Mouse (Mus musculus): Measurements from ENCODE around the gene Susd3.
A peak's percentile ranks its signal among the peaks of the same experiment; 100 is the strongest.

Gene Susd3

DNA sequence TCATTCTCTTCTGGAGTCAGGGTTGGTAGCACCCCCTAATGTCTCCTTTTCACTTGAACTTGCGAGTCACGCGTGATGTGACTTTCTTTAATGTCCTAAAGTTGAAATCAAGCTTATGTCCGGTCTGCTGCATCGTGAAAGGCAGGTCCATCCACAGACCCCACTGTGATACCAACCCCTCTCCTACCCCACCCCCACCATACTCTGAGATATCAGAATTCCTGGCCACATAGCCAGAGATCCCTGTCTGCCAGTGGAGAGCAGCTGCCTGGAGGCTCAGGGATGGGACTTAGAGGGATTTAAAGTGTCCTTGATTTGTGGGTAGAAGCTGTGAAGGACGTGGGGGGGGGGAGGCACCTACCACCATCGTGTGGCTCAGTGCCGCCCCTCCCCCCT lies at the start of gene Susd3:
Gene Susd3, minus strand, starts transcription at position 240 of the 396 bp plus-strand sequence.
- DNase-seq (ENCODE audit: extremely low spot score, low spot score): peak; percentile 17

DNA sequence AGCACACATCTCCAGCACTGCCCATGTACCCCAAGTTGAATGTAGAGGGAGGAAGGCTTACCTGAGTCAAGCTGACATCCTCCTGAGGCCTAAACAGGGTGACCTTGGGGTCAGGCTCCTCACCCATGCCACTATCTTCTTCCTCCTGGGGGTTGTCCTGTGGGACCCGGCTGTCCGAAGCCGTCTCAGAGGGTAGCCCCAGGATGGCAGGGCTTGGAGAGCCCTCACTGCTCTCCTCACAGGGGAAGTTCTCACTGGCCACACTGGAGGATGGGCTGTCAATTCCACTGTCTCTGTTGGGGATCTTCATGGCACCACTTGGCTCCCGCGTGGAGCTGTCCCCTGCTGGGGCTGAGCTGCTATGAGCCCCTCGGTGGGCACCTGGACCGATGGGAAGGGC lies 47.8 kb upstream of the Susd3 start:
- no peak for DNase-seq (ENCODE audit: extremely low spot score, low spot score)

DNA sequence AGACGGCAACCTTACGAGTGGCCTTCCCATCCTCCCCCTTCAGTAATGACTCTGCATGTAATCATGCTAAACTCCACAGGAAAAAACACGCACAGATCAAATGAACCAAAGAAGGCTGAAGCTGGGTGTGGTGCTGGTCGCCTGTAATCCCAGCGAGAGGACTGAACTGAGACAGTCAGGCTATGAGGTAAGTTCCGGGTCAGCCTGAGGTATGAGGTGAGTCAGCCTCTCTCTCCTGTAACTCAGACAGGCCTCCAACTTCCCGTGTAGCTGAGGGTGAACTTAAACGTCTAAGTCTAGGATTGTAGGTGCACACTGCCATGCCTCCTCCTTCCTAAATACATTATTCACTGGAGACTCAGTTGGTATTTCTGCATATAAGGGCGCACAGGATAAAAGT lies 45.6 kb upstream of the Susd3 start:
- no peak for DNase-seq (ENCODE audit: extremely low spot score, low spot score)

DNA sequence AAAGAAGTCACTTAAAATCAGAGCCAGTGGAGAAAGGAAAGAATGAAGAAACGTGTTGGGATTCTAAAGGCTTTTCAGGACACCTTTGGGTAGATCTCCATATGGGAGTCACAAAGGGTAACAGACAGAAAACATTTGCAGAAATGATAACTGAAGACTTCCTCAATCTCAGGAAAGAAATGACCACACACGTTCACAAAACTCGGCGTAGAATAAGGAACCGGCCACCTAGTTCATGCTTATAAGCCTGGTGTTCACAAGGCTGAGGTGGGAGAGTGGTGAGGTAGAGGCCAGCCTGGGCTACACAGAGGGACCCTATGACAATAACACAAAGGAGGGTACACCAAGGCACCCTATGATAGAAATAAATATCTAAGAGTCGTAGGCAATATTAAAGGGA lies 43.4 kb upstream of the Susd3 start:
- DNase-seq (ENCODE audit: extremely low spot score, low spot score): no peak

DNA sequence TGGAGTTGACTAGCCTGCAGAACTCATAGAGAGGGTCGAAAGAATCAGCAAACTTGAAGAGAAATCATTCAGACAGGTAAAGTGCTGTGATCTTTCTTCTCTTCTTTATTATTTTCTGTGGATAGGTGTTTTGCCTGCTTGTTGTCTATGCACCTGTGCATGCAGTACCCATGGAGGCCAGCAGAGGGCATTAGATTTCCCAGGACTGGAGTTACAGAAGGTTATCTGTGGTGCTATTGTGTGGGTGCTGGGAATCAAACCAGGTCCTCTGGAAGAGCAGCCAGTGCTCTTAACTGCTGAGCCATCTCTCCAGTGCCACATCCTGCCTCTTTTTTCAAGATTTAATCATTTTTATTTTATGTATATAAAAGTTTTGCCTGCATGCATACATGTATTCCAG lies 42.9 kb upstream of the Susd3 start:
- DNase-seq (ENCODE audit: extremely low spot score, low spot score): no peak

DNA sequence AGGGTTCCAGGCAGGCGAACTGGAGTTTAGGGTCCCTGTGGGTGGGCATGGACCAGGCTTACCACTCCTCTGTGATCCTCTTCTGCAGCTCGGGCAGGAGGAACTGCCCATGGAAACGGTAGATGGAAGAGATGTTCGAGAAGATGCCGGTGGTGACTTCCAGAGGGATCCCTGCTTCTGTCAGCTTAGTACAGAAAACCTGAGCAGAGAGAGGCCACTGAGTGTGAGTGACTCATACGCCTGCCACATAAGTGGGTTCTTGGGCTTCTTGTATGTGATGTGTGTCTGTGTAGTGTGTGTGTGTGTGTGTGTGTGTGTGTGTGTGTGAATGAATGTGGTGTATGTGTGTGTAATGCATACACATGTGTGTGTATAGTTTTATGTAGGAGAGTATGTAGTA lies 38.7 kb upstream of the Susd3 start:
- no peak for DNase-seq (ENCODE audit: extremely low spot score, low spot score)

DNA sequence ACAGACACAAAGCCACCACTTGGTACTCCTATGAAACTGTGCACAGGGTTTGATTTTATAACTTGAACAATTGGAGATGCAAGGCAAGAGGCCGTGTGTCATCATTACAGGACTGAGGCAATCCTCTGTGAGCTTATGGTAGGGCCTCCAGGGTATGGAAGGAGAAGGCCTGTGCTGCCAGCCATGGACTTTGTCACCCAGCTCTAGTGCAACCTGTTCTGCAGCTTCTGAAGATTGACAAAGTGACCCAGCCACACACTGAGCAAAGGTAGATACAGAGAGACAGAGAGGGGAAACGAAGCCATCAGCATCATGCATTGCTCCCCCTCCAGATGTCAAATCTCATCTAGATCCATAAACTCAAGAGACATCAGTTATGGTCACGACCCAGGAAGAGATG lies 38.2 kb upstream of the Susd3 start:
- no peak for DNase-seq (ENCODE audit: extremely low spot score, low spot score)

DNA sequence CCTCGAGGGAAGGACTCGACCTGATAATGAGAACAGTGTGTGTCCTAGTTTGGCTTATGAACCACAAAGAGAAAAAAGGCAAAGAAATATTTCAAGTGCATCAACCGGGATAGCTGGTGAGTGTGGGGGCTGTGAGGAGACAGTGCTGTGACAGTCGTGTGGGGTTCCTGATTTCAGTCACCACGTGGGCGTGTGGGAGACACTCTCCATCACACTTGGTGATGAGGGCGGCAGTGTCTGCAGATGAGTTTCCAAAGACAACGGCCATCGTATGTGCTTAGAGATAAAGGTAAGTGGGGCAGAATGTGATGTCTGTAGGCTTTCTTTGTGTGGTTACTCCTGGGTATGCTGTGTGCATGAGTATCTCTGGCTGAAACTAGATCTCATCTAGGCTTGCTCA lies 35.2 kb upstream of the Susd3 start:
- DNase-seq (ENCODE audit: extremely low spot score, low spot score): no peak

DNA sequence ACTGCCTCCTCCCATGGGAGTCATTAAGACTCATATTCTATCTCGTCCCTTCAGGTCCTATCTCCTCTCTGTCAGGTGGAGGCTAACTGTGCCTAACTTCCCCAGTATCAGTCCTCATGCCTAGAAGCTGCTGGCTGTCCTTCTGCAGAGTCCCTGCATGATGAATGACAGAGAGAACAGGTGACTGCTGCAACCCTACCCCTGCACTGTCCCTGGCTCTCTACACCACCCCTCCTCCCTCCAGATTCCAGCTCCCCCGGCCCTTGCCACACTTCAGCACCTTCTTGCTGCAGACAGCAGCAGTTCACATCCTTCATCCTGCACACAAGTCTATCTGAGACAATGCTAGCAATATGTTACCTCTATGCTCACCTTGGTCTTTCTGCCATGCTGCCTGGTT lies 33.7 kb upstream of the Susd3 start:
- no peak for DNase-seq (ENCODE audit: extremely low spot score, low spot score)

DNA sequence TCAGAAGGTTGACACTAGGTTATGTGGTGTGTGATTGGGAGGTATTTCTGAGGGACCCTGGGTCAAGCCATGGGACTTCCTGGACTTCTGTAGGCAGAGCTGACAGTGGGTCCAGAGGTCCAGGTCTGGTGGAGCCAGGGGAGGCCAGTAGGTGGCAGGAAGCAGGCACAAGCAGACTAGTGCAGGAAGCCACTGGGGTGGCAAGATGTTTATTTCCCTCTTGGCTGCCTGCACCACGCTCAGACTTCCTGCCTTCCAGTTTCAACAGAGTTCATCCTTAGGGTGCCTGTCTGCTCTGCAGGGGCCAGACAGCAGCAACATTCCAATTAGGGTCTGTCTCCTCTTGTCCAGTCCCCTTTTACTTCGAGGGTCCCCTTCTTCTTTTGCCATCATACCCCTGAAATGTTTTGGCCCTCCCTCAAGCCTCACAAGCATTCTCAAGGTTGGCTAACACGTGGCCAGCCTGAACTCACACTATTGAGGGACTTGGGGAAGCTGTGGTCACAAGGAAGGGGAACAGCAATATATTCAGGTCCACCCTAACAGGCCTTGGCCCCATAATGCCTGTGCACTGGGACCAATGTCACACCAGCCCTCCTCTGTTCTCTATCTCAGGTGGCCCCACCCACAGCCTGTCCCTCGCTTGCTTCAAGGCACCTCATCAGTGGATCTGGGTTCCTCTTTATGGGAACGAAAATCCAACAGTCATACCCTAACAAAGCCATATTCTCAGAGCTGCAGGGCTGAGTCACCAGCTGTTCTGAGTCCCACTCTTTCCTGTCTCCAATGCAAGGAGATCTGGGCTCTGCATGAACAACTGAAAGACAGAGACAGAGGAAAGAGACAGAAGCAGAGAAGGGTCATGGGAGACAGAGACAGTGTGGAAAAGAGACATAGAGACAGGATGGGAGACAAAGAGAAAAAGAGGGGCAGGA lies 23.6 kb upstream of the Susd3 start:
- no peak for DNase-seq (ENCODE audit: extremely low spot score, low spot score)

DNA sequence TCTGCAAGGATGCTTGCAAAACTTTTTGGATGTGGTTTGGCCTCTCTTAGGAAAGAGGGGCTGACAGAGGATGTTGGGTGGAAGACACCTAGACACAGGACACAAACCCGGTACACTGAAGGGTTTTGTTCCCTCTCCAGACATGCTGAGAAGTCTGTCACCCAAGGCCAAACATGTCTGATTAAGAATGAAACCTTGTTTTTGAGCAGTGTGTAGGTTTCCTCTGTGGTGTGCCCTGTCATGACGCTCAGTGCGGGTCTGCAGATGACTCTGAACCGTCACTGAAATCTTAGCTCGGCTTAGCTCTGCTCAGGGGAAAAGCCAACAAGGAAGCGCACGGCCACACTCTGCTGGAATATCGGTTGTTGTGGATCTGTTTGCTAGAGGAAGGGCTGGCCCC lies 22.0 kb upstream of the Susd3 start:
- DNase-seq (ENCODE audit: extremely low spot score, low spot score): no peak

DNA sequence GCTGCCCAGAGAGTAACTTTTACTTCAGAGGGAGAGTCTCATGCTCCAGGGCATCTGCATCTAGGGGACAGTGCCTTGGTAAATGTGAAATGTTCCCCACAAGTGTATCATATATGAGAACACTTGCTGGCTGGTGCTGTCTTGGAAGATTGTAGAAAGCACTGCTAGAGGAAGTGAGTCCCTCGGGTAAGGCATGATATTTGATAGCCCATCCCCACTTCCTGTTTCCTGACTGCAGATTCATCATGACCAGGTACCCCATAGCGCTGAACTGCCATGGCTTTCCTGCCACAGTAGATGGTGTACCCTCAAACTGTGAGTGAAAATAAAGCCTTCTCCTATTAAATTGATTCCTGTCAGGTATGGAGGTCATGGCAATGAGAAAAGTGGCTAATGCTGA lies 19.1 kb upstream of the Susd3 start:
- no peak for DNase-seq (ENCODE audit: extremely low spot score, low spot score)

DNA sequence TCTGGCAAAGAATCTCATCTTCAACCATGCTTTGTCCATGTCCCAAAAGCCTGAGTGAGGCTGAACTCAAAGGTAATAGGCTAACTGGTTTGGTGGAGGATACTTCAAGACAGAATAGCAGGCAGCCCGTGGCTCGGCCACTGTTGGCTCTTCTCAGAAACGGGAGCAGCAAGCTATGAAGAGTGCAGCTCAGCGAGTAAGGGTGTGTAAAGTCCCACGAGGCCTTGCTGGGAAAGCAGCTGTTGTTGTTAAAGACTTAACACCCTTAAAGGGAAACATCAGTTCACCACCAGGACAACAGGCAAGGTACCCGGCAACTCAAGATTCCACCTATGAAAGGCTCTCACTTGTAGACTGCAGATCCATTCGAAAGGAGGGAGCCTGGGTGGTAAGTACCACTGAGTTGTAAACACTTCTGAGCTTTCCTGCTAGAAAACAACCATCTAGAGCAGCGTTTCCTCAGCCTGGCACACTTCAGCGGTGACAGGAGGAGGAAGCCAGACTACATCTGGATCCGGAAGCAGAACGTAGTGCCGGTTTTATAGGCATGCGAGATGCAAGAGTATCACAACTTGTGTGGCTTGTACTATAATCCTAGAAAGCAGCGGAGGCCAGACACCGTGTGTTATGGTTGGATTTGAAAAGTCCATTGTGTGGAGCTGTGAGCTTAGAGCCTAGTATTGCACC lies 11.7 kb upstream of the Susd3 start:
- no peak for DNase-seq (ENCODE audit: extremely low spot score, low spot score)

DNA sequence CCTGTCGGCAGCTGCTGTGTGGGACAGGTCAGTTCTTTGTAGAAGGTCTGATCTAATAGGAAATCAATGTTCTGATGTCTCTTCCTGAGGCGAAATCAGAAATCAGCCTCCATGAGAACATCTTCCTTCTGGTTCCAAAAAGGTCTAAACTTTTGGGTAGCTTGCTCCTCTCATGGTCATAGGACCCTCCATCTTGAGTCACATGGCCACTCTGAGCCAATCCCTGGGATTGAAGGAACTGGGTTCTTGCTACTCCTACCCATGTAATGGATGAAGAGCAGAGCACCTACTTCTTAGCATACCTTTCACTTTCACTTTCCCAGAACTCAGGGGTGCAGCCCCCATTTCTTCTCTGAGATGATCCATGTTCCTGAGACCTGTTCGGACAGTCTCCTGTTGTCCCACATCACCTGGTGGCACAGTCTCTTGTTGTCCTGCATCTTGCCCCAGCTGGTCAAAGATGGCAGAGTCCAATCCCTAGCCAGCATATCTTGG lies 9.4 kb upstream of the Susd3 start:
- DNase-seq (ENCODE audit: extremely low spot score, low spot score): no peak

DNA sequence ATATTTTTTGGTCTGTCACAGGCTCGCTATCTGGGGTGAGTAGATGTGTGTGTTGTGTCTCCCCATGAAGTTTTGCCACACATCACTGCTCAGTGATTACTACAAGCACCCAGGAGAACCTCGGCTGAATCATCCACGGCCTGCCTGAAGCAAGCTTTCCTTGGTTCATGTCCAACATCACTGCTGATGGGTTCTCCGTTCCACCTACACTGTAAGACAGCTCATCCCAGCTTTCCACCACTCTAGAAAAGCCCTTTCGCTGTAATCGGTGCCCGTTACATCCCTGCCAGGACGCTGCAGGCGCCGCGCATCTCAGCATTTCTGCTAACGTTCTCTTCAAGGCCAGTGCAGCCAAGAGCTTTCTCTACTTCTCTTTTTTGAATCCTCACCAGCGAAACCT lies 4.2 kb upstream of the Susd3 start:
- no peak for DNase-seq (ENCODE audit: extremely low spot score, low spot score)

DNA sequence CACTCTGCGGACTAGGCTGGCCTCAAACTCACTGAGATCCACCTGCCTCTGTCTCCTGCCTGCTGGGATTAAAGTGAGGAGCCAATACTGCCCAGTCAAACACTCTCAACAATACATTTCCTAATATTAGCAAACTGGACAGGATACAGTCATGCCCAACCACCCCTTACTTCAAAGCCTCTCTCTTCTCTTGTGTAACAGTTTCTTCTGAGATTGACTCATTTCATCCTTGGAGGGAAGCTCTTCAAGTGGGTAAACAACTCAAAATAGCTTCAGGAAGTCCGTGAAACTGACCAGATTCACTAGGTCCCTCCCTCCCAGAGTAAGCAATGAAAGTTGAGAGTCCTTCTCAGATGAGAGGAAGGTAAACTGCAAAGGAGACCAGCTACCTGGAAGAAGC lies 3.6 kb upstream of the Susd3 start:
- no peak for DNase-seq (ENCODE audit: extremely low spot score, low spot score)

DNA sequence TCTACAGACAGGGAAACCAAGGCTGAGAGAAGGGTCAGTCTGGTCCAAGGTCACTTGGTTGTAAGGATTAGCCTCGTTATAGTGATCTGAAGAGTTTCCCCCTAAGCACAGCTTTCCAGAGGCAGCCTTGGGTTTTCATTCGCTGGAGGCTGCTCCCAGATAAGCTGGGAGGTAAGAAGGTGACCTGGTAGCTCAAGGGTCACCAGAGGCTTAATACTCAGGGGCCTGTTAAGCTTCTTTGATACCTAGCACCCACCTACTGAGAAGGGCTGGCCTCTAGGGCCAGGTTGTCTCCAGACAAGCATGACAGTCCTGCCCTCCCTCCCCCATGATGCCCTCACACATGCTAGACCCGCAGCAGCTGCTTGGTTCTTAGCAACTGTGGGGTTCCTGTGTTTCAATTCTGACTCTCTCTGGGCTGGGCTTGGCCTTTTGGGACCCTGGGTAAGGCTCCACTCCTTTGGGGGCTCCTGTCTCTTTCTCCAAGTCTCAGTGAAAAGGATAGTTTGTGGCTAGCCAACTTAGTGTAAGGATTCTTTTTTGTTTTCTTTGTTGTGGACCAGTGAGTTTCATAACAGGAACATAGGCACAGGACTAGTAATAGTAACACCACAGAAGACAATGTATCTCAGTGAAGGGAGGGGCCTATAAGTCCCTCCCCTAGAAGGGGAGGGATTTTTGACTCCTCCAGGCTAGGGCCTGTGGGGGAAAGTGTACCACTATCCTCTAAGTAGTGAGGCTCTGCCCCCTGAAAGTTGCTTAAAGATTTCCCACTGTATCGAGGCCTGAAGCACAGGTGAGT lies 2.4 kb upstream of the Susd3 start:
- DNase-seq (ENCODE audit: extremely low spot score, low spot score): no peak

DNA sequence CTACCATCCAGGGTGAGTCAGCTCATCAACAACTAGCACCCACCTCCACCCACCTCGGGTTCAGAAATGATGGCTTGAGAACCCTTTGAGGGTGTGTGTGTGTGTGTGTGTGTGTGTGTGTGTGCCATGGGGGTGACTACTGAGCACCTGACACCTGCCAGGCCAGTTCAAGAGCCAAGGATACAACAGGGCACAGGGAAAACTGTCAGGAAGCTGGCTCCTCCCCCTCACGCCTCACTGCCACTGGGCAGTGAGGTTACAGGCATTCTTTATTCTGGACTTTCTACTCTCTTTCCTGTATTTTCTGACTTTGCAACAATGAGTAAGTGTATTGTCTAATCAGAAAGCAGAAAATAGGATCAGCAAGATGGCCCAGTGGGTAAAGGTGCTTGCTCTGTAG lies 1.1 kb upstream of the Susd3 start:
- no peak for DNase-seq (ENCODE audit: extremely low spot score, low spot score)

DNA sequence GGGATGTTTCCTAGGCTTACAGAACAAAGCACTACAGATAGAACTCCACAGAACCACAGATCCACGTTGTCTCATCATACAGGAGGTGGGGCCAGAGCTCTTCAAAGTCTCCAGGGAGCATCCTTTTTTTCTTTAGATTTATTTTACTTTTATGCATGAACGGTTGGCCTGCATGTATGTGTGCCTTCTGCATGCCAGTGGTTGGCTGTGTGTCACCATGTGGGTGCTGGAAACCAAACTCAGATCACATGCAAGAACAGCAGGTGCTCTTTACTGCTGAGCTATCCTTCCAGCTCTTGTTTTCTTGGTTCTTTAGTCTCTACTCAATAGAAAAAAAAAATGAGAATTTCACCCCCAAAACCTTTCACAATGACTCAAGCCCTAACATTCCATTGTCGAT lies 417 bp upstream of the Susd3 start:
- DNase-seq (ENCODE audit: extremely low spot score, low spot score): no peak

DNA sequence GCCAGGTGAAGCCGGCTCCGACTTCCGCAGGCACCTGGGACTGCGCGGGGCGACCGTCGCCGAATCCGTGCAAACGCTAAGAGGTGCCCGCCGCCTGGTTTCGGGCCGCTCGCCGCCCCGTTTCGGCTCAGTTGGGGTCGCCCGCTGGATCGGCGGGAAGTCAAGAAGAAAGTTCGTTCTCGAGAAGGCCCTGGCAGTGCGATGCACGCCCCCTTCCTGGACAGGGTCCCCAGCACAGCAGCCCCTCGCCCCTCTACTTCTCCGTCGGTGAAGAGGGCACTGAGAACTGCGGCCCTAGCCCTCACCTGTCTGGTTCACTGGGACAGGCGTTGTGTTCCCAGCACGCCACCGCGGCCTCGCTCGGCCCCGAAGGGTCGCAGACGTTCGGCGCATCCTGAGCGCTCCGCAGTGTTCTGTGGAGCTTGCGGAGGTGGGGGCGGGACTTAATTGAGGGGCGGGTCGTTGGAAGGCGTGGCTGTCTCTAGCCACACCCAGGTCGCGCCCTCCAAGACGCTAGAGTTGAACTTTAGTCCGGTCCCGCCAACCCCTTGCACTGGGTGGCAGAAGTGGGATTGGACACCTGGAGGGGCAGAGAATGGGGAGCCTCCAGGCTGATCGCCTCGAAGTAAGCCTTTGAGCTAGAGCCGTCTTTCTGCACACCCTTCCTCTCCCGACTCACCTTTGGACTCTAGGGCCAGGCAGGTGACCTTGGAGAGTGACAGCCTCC lies 603 bp downstream of the Susd3 start:
- peak; percentile 57 for DNase-seq (ENCODE audit: extremely low spot score, low spot score)

DNA sequence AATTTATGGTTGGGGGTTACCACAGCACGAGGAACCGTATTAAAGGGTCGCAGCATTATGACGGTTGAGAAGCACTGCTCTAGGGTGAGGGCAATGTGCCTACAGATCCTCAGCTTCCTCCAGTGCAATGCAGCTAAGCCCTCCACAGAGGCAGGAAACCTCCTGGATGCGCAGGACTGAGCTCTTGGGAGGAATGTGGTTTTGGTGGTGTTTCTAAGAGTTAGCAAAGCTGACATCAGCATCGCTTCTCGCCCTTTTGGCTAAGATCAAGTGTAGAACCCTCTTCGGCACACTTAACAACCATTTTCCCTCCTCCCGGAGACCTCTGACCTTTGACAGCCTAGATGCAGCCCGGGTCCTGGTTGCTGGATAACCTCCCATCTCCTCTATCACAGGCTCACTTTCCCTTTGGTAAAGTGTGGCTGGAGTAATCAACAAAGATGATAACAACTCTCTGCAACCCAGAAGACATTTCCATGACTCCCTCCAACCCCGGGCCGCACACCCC lies 1.2 kb downstream of the Susd3 start:
- peak; percentile 25 for DNase-seq (ENCODE audit: extremely low spot score, low spot score)
